Mouse (Mus musculus) ES-Bruce4 (cell line): ENCODE measurements around the gene Tob2. TPM values are rescaled to one million over a fixed set of nuclear protein-coding genes. Genes with fewer than 3 reads are reported as not detected.

Experiments used
- H3K27ac ChIP-seq: 2 replicates; pipeline ENCODE4 v1.5.1; 2012; ENCODE audit warnings: low read length, inconsistent platforms; ENCODE audit not compliant: insufficient read depth
- H3K27me3 ChIP-seq: 2 replicates; pipeline ENCODE4 v1.6.1; 2012; ENCODE audit warnings: mild to moderate bottlenecking, low read length, inconsistent platforms; ENCODE audit not compliant: control insufficient read depth, poor library complexity, insufficient read depth, severe bottlenecking
- H3K36me3 ChIP-seq: 2 replicates; pipeline ENCODE4 v1.6.1; 2012; ENCODE audit warnings: inconsistent platforms, mild to moderate bottlenecking, low read length, moderate library complexity; ENCODE audit not compliant: control insufficient read depth, poor library complexity, insufficient read depth, severe bottlenecking
- H3K4me1 ChIP-seq: one replicate; pipeline ENCODE4 v1.8.1; 2011; ENCODE audit warnings: low read length; ENCODE audit not compliant: control insufficient read depth, insufficient read depth
- H3K4me3 ChIP-seq: 2 replicates; pipeline ENCODE4 v1.5.1; 2011; ENCODE audit warnings: low read depth, mild to moderate bottlenecking, low read length
- H3K9ac ChIP-seq: 2 replicates; pipeline ENCODE4 v1.6.1; 2012; ENCODE audit warnings: low read depth, mild to moderate bottlenecking, inconsistent platforms; ENCODE audit not compliant: poor library complexity, severe bottlenecking
- H3K9me3 ChIP-seq: replicated peaks from 2 replicates; pipeline ENCODE4 v1.6.1; 2012; ENCODE audit warnings: mild to moderate bottlenecking, low read length, inconsistent platforms; ENCODE audit not compliant: control insufficient read depth, poor library complexity, insufficient read depth, severe bottlenecking
- CTCF ChIP-seq: IDR thresholded peaks from one replicate; pipeline ENCODE4 v1.8.1; 2011; ENCODE audit warnings: low read depth, low read length
- EP300 ChIP-seq: IDR thresholded peaks from 2 replicates; pipeline ENCODE4 v1.6.1; 2011; ENCODE audit warnings: low read depth, low read length; ENCODE audit not compliant: insufficient read depth
- POLR2A ChIP-seq: IDR thresholded peaks from one replicate; pipeline ENCODE4 v1.8.1; 2011; ENCODE audit warnings: low read length; ENCODE audit not compliant: insufficient read depth
- polyA plus RNA-seq: library from polyadenylated mRNA; stranded (reverse); fragments of >200 nt; gene quantifications from 2 replicates; pipeline ENCODE4 v1.2.4, GENCODE M21; 2011; ENCODE audit warnings: low read depth; ENCODE audit not compliant: missing spikeins, insufficient read depth, insufficient read length

Gene Tob2
- polyA plus RNA-seq, 1 experiment: 10.7 TPM

DNA sequence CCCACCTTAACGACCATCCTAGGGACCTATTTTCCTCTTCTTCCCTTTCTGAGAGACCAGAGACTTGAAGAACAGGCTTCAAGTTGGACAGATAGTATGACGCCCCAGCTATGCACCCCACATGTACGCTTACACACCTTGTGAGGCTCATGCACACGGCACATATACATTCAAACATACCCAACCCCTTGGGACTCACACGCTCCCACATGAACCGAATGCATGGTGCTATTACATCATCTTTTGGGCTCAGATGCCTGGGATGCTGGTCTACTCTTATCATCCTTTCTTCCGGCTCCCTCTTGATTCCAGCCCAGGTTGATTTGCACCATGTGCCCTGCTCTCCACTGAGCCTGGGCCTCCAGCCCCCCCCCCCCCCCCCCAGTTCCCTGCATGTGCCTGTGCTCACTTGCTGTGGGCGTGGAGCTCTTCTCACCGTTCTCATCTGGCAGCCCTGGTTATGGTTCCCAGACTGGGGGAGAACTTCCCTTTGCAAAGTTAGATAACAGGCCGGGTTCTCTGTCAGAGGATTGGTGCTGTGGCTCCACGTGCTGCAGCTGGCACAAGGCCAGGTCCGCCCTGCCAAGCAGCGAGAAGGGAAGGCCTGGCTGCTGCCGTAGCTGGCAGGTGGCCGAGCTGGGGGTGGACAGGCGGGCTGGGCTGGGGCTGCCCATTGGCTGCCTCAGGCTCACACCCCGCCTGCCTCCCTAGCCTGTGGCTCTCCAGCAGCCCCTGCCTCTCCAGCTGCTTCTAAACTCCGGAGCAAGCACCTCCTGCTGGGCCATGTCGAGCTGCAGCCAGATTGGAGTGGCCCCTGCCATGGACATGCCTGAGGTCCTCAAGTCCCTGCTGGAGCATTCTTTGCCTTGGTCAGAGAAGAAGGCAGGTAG is 56.4 kb downstream of the Tob2 start, which contains the start of gene Tef:
Tef (plus strand) TSS at position 421 of the 890 bp plus-strand sequence.
- H3K36me3 ChIP-seq: no peaks in the 10 kb centered on the region
- TF ChIP-seq EP300: no peak
- TF ChIP-seq POLR2A: no peak
- no peak for TF ChIP-seq CTCF
- H3K4me3 ChIP-seq: peak within 1 kb of the TSS; percentile 7; the same call in 1 of the 2 replicates
- no peaks in the 10 kb centered on the region for H3K27me3 ChIP-seq
- no peak within 1 kb of the TSS for H3K9ac ChIP-seq
- H3K4me1 ChIP-seq: no peaks in the 10 kb centered on the region
- H3K9me3 ChIP-seq: no peaks in the 10 kb centered on the region
- no peak within 1 kb of the TSS for H3K27ac ChIP-seq

DNA sequence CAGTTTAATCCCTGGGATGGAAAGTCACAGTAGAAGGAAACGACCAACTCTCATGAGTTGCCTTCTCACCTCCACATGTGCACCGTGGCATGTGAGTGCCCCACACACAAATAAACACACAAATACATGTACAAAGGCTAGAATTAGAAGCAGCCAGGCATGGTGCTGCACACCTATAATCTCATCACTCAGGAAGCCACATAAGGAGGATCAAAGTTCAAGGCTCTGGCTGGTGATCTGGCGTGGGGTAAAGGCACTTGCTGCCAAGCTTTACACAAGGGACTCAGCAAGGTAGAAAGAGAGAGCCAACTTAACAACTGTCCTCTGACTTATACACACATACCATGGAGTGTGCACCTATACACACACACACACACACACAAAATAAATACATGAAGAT is 58.2 kb downstream of the Tob2 start:
- H3K27ac ChIP-seq: no peak overlapping the region
- no peaks in the 10 kb centered on the region for H3K36me3 ChIP-seq
- H3K4me3 ChIP-seq: no peak overlapping the region
- H3K27me3 ChIP-seq: no peaks in the 10 kb centered on the region
- H3K9me3 ChIP-seq: no peaks in the 10 kb centered on the region
- no peak for TF ChIP-seq POLR2A
- no peak for TF ChIP-seq EP300
- TF ChIP-seq CTCF: no peak
- no peak overlapping the region for H3K9ac ChIP-seq
- no peaks in the 10 kb centered on the region for H3K4me1 ChIP-seq

DNA sequence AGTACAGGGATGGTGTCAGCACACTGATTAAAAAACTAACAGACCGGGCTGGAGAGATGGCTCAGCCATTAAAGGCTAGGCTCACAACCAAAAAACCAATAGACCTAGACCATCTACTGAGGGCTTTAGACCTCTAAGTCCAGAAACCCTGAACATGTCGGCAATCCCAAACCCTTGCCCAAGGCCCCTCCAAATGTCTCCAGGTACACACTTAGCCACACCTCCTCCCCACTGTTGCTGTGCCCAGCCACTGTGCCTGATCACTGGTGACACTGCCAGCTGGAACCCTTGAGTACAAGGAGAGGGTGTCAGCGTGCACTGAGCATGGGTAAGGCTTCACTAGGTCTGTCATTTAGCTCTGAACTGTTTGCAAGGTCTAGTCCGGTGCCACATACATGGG is 60.2 kb downstream of the Tob2 start:
- no peak for TF ChIP-seq POLR2A
- no peak for TF ChIP-seq CTCF
- no peak for TF ChIP-seq EP300
- no peak overlapping the region for H3K4me3 ChIP-seq
- H3K27me3 ChIP-seq: no peaks in the 10 kb centered on the region
- H3K9me3 ChIP-seq: no peaks in the 10 kb centered on the region
- no peaks in the 10 kb centered on the region for H3K36me3 ChIP-seq
- H3K9ac ChIP-seq: no peak overlapping the region
- H3K27ac ChIP-seq: no peak overlapping the region
- H3K4me1 ChIP-seq: no peaks in the 10 kb centered on the region

Other genes with a start within 250 kb of the Tob2 start
- gene L3mbtl2, start 194.9 kb downstream of the Tob2 start, polyA plus RNA-seq: 49.3 and 50.3 TPM in 2 replicates
- gene Chadl, start 161.5 kb downstream of the Tob2 start, polyA plus RNA-seq: 1.0 and 1.1 TPM in 2 replicates
- 40.5 and 42.1 TPM in 2 replicates for gene Zc3h7b, start 113.7 kb downstream of the Tob2 start, polyA plus RNA-seq
- 158 and 160 TPM in 2 replicates for gene Rangap1, start 113.3 kb downstream of the Tob2 start, polyA plus RNA-seq
- 33.9 and 36.0 TPM in 2 replicates for gene Tef, start 56.4 kb downstream of the Tob2 start, polyA plus RNA-seq
- gene Phf5a, start 13.1 kb upstream of the Tob2 start, polyA plus RNA-seq: 150 and 172 TPM in 2 replicates
- 174 and 181 TPM in 2 replicates for gene Aco2, start 13.5 kb upstream of the Tob2 start, polyA plus RNA-seq
- 21.8 and 25.5 TPM in 2 replicates for gene Polr3h, start 67.4 kb upstream of the Tob2 start, polyA plus RNA-seq
- gene Csdc2, start 78.0 kb upstream of the Tob2 start, polyA plus RNA-seq: 4.0 and 4.9 TPM in 2 replicates
- 338 and 387 TPM in 2 replicates for gene Pmm1, start 102.1 kb upstream of the Tob2 start, polyA plus RNA-seq
- 3.5 and 4.8 TPM in 2 replicates for gene 1700029P11Rik, start 121.7 kb upstream of the Tob2 start, polyA plus RNA-seq
- gene Xrcc6, start 129.0 kb upstream of the Tob2 start, polyA plus RNA-seq: 98.6 and 131 TPM in 2 replicates
- gene Desi1, start 175.1 kb upstream of the Tob2 start, polyA plus RNA-seq: 45.4 and 45.9 TPM in 2 replicates
- 271 and 279 TPM in 2 replicates for gene Snu13, start 188.8 kb upstream of the Tob2 start, polyA plus RNA-seq
- gene 4930407I10Rik, start 200.4 kb upstream of the Tob2 start, polyA plus RNA-seq: not detected in 2 replicates
- gene Mei1, start 211.2 kb upstream of the Tob2 start, polyA plus RNA-seq: 0.23 TPM in 1 of 2 replicates, not detected in the other